Mouse (Mus musculus) left cerebral cortex, postnatal 36 days (tissue): ENCODE data around the gene Lat2. TPM values are rescaled to one million over a fixed set of nuclear protein-coding genes. Genes with fewer than 3 reads are reported as not detected.
"Not testable (repeated sequence)": the region's sequence is repeated elsewhere in the genome, so short reads cannot be mapped to it uniquely, and the experiment has no call there.

Experiments used
- DNase-seq, 2 experiments: peaks; one replicate each; pipeline ENCODE4 v3.0.0; 2021 to 2022; ENCODE audit warnings: low spot score in 2 of 2, mixed read lengths in 1 of 2
- intact Hi-C: fragments of 180-260 bp; cut with DNase I; formaldehyde crosslinking; loops from one replicate; pipeline ENCODE4 v1.15.1; 2025
- total RNA-seq, 2 experiments: library from RNA; stranded (reverse); gene quantifications; 2 replicates each; pipeline ENCODE4 v1.2.3; 2021

The Lat2 gene
- total RNA-seq, result 1 to 10 TPM; 2.1 to 2.8 TPM

GRCm38 (mm10) chr5:134614802-134615201, at the start of gene Lat2:
TSS of gene Lat2 (minus strand) at chr5:134615025.
- intact Hi-C loops, result no loop called here
- peak in 1 of 2 experiments; percentile 36 for DNase-seq

GRCm38 (mm10) chr5:134656708-134657107, 41.9 kb upstream of the Lat2 start:
- DNase-seq, result no peak
- intact Hi-C loops, result no loop called here

GRCm38 (mm10) chr5:134652015-134652414, 37.2 kb upstream of the Lat2 start:
- intact Hi-C loops, result no loop called here
- no peak for DNase-seq

GRCm38 (mm10) chr5:134650926-134651325, 36.1 kb upstream of the Lat2 start:
- intact Hi-C loops, result no loop called here
- no peak for DNase-seq

GRCm38 (mm10) chr5:134648976-134649375, 34.2 kb upstream of the Lat2 start:
- DNase-seq, intact Hi-C loops: not testable (repeated sequence)

GRCm38 (mm10) chr5:134647394-134647793, 32.6 kb upstream of the Lat2 start:
- DNase-seq, result no peak
- intact Hi-C loops, result no loop called here

- intact Hi-C loops, result no loop called here
- DNase-seq, result no peak
Observed at GRCm38 (mm10) chr5:134646461-134646860, 31.6 kb upstream of the Lat2 start.

GRCm38 (mm10) chr5:134644643-134645118, 29.9 kb upstream of the Lat2 start:
- no peak for DNase-seq
- intact Hi-C loops, result no loop called here

- no peak for DNase-seq
- intact Hi-C loops, result no loop called here
Observed at GRCm38 (mm10) chr5:134644121-134644520, 29.3 kb upstream of the Lat2 start.

- no peak for DNase-seq
- intact Hi-C loops, result no loop called here
Observed at GRCm38 (mm10) chr5:134640371-134640770, 25.5 kb upstream of the Lat2 start.

- peak; percentile 96 to 98 for DNase-seq
- intact Hi-C loops, result loop anchor here (2.0 kb wide), 1 partner anchor 50 kb away; the partner anchor contains the start of gene Limk1
Observed at GRCm38 (mm10) chr5:134639269-134639682, 24.5 kb upstream of the Lat2 start, which contains the start of gene Eif4h. TSS of gene Eif4h (minus strand) at chr5:134639490.

GRCm38 (mm10) chr5:134638461-134639268, 23.8 kb upstream of the Lat2 start:
- intact Hi-C loops, result loop anchor here (2.0 kb wide), 1 partner anchor 50 kb away; the partner anchor contains the start of gene Limk1
- DNase-seq, result no peak

GRCm38 (mm10) chr5:134637820-134638367, 23.1 kb upstream of the Lat2 start:
- DNase-seq, result no peak
- intact Hi-C loops, result loop anchor here (2.0 kb wide), 1 partner anchor 51 kb away; the partner anchor contains the start of gene Limk1

GRCm38 (mm10) chr5:134632841-134633240, 18.0 kb upstream of the Lat2 start:
- intact Hi-C loops, result no loop called here

GRCm38 (mm10) chr5:134630835-134631234, 16.0 kb upstream of the Lat2 start:
- intact Hi-C loops, result no loop called here
- DNase-seq, result no peak

More at GRCm38 (mm10) chr5:134632841-134633240, 18.0 kb upstream of the Lat2 start:
- no peak for DNase-seq

GRCm38 (mm10) chr5:134629508-134629907, 14.7 kb upstream of the Lat2 start:
- intact Hi-C loops, result no loop called here

GRCm38 (mm10) chr5:134622069-134622468, 7.2 kb upstream of the Lat2 start:
- DNase-seq, result no peak
- intact Hi-C loops, result no loop called here

More at GRCm38 (mm10) chr5:134629508-134629907, 14.7 kb upstream of the Lat2 start:
- no peak for DNase-seq

- DNase-seq, result no peak
- intact Hi-C loops, result no loop called here
Observed at GRCm38 (mm10) chr5:134621099-134621640, 6.3 kb upstream of the Lat2 start.

GRCm38 (mm10) chr5:134620457-134620856, 5.6 kb upstream of the Lat2 start:
- DNase-seq, result no peak
- intact Hi-C loops, result no loop called here

- peak; percentile 49 to 67 for DNase-seq
- intact Hi-C loops, result no loop called here
Observed at GRCm38 (mm10) chr5:134617071-134617470, 2.2 kb upstream of the Lat2 start.
